13 mouse cellular contexts compared by ENCODE assay signal in genomic region chr14:77180753-77181374, GRCm38 (mm10). TPM values are rescaled to one million over a fixed set of nuclear protein-coding genes. Genes with fewer than 3 reads are reported as not detected.
DNase-seq lines count a peak whose midpoint lies in the region; ATAC-seq lines count a peak whose summit lies in the region.
"Had no signal": no experiment of that assay in that cellular context is flagged by ENCODE, and none has a peak within 500 bp of the region (broad histone marks: within the 10 kb centered on the region; RNA-seq: fewer than 3 reads in every experiment).

No protein-coding gene starts in this region.

- no peak overlapping the region for H3K27ac ChIP-seq in forebrain, embryonic 15.5 days (replicated peaks)
- H3K27ac ChIP-seq: heart, embryonic 15.5 days; limb, embryonic 12.5 days had no signal

- no peaks in the 10 kb centered on the region for H3K27me3 ChIP-seq in forebrain, embryonic 15.5 days
- H3K27me3 ChIP-seq: heart, embryonic 15.5 days; limb, embryonic 12.5 days had no signal

- no peak for ATAC-seq in forebrain, embryonic 15.5 days (replicated peaks)
- ATAC-seq: inflammation-experienced regulatory T-cells, adult 6 months had no signal

- DNase-seq in kidney, postnatal 25 days: peak; percentile 8 to 40
- DNase-seq in kidney, adult 9 months: no peak
- DNase-seq in MN1 (ENCODE audit: low spot score) (peak; percentile 65), R1 (ENCODE audit: low read depth, low spot score) (peak; percentile 6)
- DNase-seq in heart, postnatal 14 days: peak; percentile 11 to 26
- no peak for DNase-seq in adrenal gland, postnatal 25 days
- DNase-seq: cerebellum, postnatal 14 days; right cerebral cortex, postnatal 4 days had no signal

- H3K9me3 ChIP-seq in forebrain, embryonic 15.5 days: no peaks in the 10 kb centered on the region
- H3K9me3 ChIP-seq: heart, embryonic 15.5 days; limb, embryonic 12.5 days had no signal

- H3K9ac ChIP-seq in forebrain, embryonic 15.5 days (replicated peaks): no peak overlapping the region
- H3K9ac ChIP-seq: heart, embryonic 15.5 days; limb, embryonic 12.5 days had no signal

- intact Hi-C loops in heart, postnatal 14 days (cut with DNase I): no loop called here

- H3K4me1 ChIP-seq in forebrain, embryonic 15.5 days: no peaks in the 10 kb centered on the region
- H3K4me1 ChIP-seq: heart, embryonic 15.5 days; megakaryocyte, embryonic 14.5 days had no signal

- no peak overlapping the region for H3K4me2 ChIP-seq in forebrain, embryonic 15.5 days (replicated peaks)
- H3K4me2 ChIP-seq: heart, embryonic 15.5 days; limb, embryonic 12.5 days had no signal

- no peak overlapping the region for H3K4me3 ChIP-seq in forebrain, embryonic 15.5 days
- H3K4me3 ChIP-seq: heart, embryonic 15.5 days; limb, embryonic 12.5 days; megakaryocyte, embryonic 14.5 days had no signal

- H3K36me3 ChIP-seq in forebrain, embryonic 15.5 days: no peaks in the 10 kb centered on the region
- H3K36me3 ChIP-seq: heart, embryonic 15.5 days; limb, embryonic 12.5 days had no signal

- WGBS in forebrain, embryonic 15.5 days: 69% methylated on average over 13 of the region's 13 CpGs

RNA-seq across cellular contexts. Expression of gene Enox1, which starts 24.3 kb away (rescaled TPM):
- total RNA-seq in heart, postnatal 14 days (2021): 1 to 10 TPM in 1 of 2 experiments, under 1 TPM in 1; 0.98 to 1.5 TPM
- 4.9 and 5.3 TPM in 2 replicates for total RNA-seq in adrenal gland, postnatal 25 days (2021)
- polyA plus RNA-seq in forebrain, embryonic 15.5 days (2015; fragmentation: Nextera tagmentation; extraction: Ambion mirVana): 60.4 and 67.5 TPM in 2 replicates

Comparison
In these comparisons a context has a peak if more than half of its experiments do, and no peak if none do; other contexts are left out.
1. DNase-seq: peak in kidney, postnatal 25 days (2 of 2), MN1 (single experiment), R1 (single experiment) and heart, postnatal 14 days (2 of 2); none in kidney, adult 9 months (single experiment) and adrenal gland, postnatal 25 days (single experiment).